Mouse (Mus musculus): ENCODE measurements around the gene Slc36a3. TPM values are rescaled to one million over a fixed set of nuclear protein-coding genes. Genes with fewer than 3 reads are reported as not detected.
"Not testable (repeated sequence)": the region's sequence is repeated elsewhere in the genome, so short reads cannot be mapped to it uniquely, and the experiment has no call there.

Gene Slc36a3
- polyA plus RNA-seq, 1 experiment from 2014 or later, result not detected

- H3K4me1 ChIP-seq (replicated peaks; ENCODE audit: control insufficient read depth, insufficient read depth, low read length), result no peaks in the 10 kb centered on the region
- no peak overlapping the region for H3K9ac ChIP-seq
- H3K36me3 ChIP-seq (replicated peaks; ENCODE audit: control insufficient read depth, insufficient read depth), result no peaks in the 10 kb centered on the region
- no peak for ATAC-seq (ENCODE audit: low FRiP score)
- WGBS, result 86% methylated on average over 2 of the region's 2 CpGs
- no peak overlapping the region for H3K27ac ChIP-seq
- no peak for DNase-seq (ENCODE audit: low spot score)
- H3K27me3 ChIP-seq (ENCODE audit: control insufficient read depth, insufficient read depth, low read length), result no peaks in the 10 kb centered on the region
- H3K9me3 ChIP-seq (ENCODE audit: control insufficient read depth, low read length), result no peaks in the 10 kb centered on the region
- H3K4me2 ChIP-seq (replicated peaks), result no peak overlapping the region
- no peak overlapping the region for H3K4me3 ChIP-seq (replicated peaks; ENCODE audit: low read length)
Observed at GRCm38 (mm10) chr11:55117031-55117430, 34.5 kb downstream of the Slc36a3 start.

DNA sequence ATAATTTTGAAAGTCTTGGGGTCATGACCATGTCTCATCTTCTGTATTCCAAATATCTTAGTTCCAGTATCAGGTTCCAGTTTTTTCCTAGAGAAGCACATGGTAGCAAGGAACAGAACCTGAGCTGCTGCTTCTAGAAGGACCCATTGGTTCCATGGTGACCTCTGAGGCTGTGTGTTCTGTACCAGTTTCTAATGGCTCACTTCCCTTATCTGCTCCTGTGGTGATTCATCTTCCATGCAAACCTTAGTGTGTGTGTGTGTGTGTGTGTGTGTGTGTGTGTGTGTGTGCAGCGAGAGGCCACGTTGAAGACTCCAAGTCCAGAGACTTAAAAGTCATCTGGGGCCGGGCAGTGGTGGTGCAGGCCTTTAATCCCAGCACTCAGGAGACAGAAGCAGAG is 35.5 kb downstream of the Slc36a3 start:
- no peaks in the 10 kb centered on the region for H3K4me1 ChIP-seq (replicated peaks; ENCODE audit: control insufficient read depth, insufficient read depth, low read length)
- H3K9me3 ChIP-seq (ENCODE audit: control insufficient read depth, low read length), result no peaks in the 10 kb centered on the region
- no peak overlapping the region for H3K4me3 ChIP-seq (replicated peaks; ENCODE audit: low read length)
- ATAC-seq (ENCODE audit: low FRiP score), result no peak
- H3K4me2 ChIP-seq (replicated peaks), result no peak overlapping the region
- no peak overlapping the region for H3K27ac ChIP-seq
- 94% methylated on average over 3 of the region's 3 CpGs for WGBS
- no peaks in the 10 kb centered on the region for H3K36me3 ChIP-seq (replicated peaks; ENCODE audit: control insufficient read depth, insufficient read depth)
- no peak overlapping the region for H3K9ac ChIP-seq
- H3K27me3 ChIP-seq (ENCODE audit: control insufficient read depth, insufficient read depth, low read length), result no peaks in the 10 kb centered on the region
- no peak for DNase-seq (ENCODE audit: low spot score)

- Histone ChIP-seq H3K4me2 (replicated peaks) (no peak overlapping the region), H3K9me3 (ENCODE audit: control insufficient read depth, low read length) (no peaks in the 10 kb centered on the region), H3K36me3 (replicated peaks; ENCODE audit: control insufficient read depth, insufficient read depth) (no peaks in the 10 kb centered on the region), H3K27me3 (ENCODE audit: control insufficient read depth, insufficient read depth, low read length) (no peaks in the 10 kb centered on the region), H3K4me1 (replicated peaks; ENCODE audit: control insufficient read depth, insufficient read depth, low read length) (no peaks in the 10 kb centered on the region), H3K9ac (no peak overlapping the region), H3K27ac (no peak overlapping the region), H3K4me3 (replicated peaks; ENCODE audit: low read length) (no peak overlapping the region)
- ATAC-seq (ENCODE audit: low FRiP score) (no peak), DNase-seq (ENCODE audit: low spot score) (no peak)
- WGBS, result 90% methylated on average over 2 of the region's 2 CpGs
Observed at GRCm38 (mm10) chr11:55114291-55114690, 37.2 kb downstream of the Slc36a3 start.

GRCm38 (mm10) chr11:55113861-55114250 is 37.7 kb downstream of the Slc36a3 start:
- ATAC-seq (ENCODE audit: low FRiP score); H3K27ac ChIP-seq: not testable (repeated sequence)
- WGBS, result 42% methylated on average over 4 of the region's 4 CpGs

GRCm38 (mm10) chr11:55113209-55113860 is 38.2 kb downstream of the Slc36a3 start:
- Histone ChIP-seq H3K27me3 (ENCODE audit: control insufficient read depth, insufficient read depth, low read length) (no peaks in the 10 kb centered on the region), H3K9ac (no peak overlapping the region), H3K4me2 (replicated peaks) (no peak overlapping the region), H3K4me1 (replicated peaks; ENCODE audit: control insufficient read depth, insufficient read depth, low read length) (no peaks in the 10 kb centered on the region), H3K4me3 (replicated peaks; ENCODE audit: low read length) (no peak overlapping the region), H3K27ac (no peak overlapping the region), H3K36me3 (replicated peaks; ENCODE audit: control insufficient read depth, insufficient read depth) (no peaks in the 10 kb centered on the region; the same call in 1 of the 2 replicates), H3K9me3 (ENCODE audit: control insufficient read depth, low read length) (no peaks in the 10 kb centered on the region)
- ATAC-seq (ENCODE audit: low FRiP score) (no peak), DNase-seq (ENCODE audit: low spot score) (no peak)
- 64% methylated on average over 7 of the region's 7 CpGs for WGBS

More at GRCm38 (mm10) chr11:55113861-55114250, 37.7 kb downstream of the Slc36a3 start:
- not testable (repeated sequence) for H3K9ac ChIP-seq; H3K9me3 ChIP-seq (ENCODE audit: control insufficient read depth, low read length); DNase-seq (ENCODE audit: low spot score); H3K4me1 ChIP-seq (replicated peaks; ENCODE audit: control insufficient read depth, insufficient read depth, low read length); H3K36me3 ChIP-seq (replicated peaks; ENCODE audit: control insufficient read depth, insufficient read depth); H3K4me2 ChIP-seq (replicated peaks); H3K4me3 ChIP-seq (replicated peaks; ENCODE audit: low read length); H3K27me3 ChIP-seq (ENCODE audit: control insufficient read depth, insufficient read depth, low read length)

DNA sequence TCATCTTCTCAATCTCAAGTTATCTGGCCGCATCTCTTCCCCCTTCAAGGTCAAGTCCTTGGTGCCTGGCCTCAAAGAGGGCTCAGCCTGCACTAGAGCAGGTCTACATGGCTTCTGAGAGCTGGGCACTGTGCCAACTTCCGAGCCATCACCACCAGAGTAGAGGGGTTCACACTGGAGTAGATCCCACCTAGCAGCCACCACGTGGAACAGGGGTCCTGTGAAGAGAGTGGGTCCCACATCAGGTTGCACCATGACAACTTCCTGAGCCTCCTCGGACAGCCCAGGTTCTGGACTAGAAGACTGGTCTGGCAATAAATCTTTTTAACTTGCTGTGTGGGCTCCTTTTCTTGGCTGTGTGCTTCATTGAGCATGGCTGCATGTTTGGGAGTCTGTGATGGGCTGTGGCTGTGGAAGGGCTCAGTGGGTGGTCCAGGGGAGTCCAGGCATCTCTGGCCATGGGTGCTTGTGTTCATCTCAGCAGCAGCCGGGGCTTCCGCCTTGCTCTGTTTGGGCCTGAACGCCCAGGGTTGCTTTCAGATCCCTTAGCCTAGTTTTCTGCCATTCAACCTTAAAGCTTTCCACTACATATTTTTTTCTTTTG is 40.8 kb downstream of the Slc36a3 start:
- H3K4me3 ChIP-seq (replicated peaks; ENCODE audit: low read length), result no peak overlapping the region
- ATAC-seq (ENCODE audit: low FRiP score) (no peak), DNase-seq (ENCODE audit: low spot score) (no peak)
- no peaks in the 10 kb centered on the region for H3K9me3 ChIP-seq (ENCODE audit: control insufficient read depth, low read length)
- 83% methylated on average over 7 of the region's 7 CpGs for whole genome bisulfite sequencing
- no peak overlapping the region for H3K4me2 ChIP-seq (replicated peaks)
- no peaks in the 10 kb centered on the region for H3K27me3 ChIP-seq (ENCODE audit: control insufficient read depth, insufficient read depth, low read length)
- H3K27ac ChIP-seq, result no peak overlapping the region
- H3K4me1 ChIP-seq (replicated peaks; ENCODE audit: control insufficient read depth, insufficient read depth, low read length), result no peaks in the 10 kb centered on the region
- H3K9ac ChIP-seq, result no peak overlapping the region
- H3K36me3 ChIP-seq (replicated peaks; ENCODE audit: control insufficient read depth, insufficient read depth), result peaks cover 7% of the 10 kb centered on the region

DNA sequence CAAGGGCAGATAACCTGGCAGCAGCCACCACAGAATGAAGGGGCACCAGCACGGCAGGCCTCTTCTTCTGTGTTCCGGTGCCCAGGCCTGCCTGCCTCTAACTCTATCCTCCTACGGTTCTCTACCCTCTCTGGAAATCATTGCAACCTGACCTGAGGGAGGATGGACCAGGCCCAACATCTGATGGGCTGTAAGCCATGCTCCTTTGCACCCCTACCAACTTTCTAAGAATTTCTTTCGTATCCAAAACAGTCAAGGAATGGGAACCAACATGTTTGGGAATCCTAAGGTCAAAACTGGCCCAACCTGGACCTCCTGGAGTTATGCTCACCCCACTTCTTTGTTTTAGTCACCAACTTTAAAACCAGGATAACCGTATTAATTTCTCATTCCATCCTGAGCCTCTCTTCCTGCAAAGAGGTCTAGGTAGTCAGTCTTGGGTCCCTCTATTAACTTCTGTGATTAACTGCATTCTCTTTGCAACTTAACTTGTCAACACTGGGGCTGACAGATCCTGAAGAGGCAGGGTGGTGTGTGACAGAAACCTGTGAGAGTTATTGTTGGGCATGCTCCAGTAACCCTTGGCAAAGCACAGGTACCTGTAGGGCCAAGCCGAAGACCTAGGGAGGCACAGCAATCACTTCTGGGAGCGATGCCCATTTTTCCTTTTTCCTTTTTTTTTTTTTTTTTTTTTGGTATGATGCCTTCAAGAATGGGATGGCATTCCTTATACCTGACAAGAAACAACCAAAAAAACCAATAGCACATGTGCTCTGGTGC is 41.8 kb downstream of the Slc36a3 start:
- no peak overlapping the region for H3K9ac ChIP-seq
- no peak overlapping the region for H3K4me2 ChIP-seq (replicated peaks)
- ATAC-seq (ENCODE audit: low FRiP score) (no peak), DNase-seq (ENCODE audit: low spot score) (no peak)
- H3K4me1 ChIP-seq (replicated peaks; ENCODE audit: control insufficient read depth, insufficient read depth, low read length), result no peaks in the 10 kb centered on the region
- H3K27ac ChIP-seq, result no peak overlapping the region
- WGBS, result 93% methylated on average over 7 of the region's 7 CpGs
- H3K27me3 ChIP-seq (ENCODE audit: control insufficient read depth, insufficient read depth, low read length), result no peaks in the 10 kb centered on the region
- peaks cover 7% of the 10 kb centered on the region for H3K36me3 ChIP-seq (replicated peaks; ENCODE audit: control insufficient read depth, insufficient read depth)
- H3K4me3 ChIP-seq (replicated peaks; ENCODE audit: low read length), result no peak overlapping the region
- H3K9me3 ChIP-seq (ENCODE audit: control insufficient read depth, low read length), result no peaks in the 10 kb centered on the region

- WGBS, result 100% methylated on average over 1 of the region's 1 CpGs
- Histone ChIP-seq H3K4me3 (replicated peaks; ENCODE audit: low read length) (no peak overlapping the region), H3K4me1 (replicated peaks; ENCODE audit: control insufficient read depth, insufficient read depth, low read length) (no peaks in the 10 kb centered on the region), H3K4me2 (replicated peaks) (no peak overlapping the region), H3K36me3 (replicated peaks; ENCODE audit: control insufficient read depth, insufficient read depth) (peaks cover 7% of the 10 kb centered on the region), H3K27ac (no peak overlapping the region), H3K9me3 (ENCODE audit: control insufficient read depth, low read length) (no peaks in the 10 kb centered on the region), H3K27me3 (ENCODE audit: control insufficient read depth, insufficient read depth, low read length) (no peaks in the 10 kb centered on the region), H3K9ac (no peak overlapping the region)
- ATAC-seq (ENCODE audit: low FRiP score) (no peak), DNase-seq (ENCODE audit: low spot score) (no peak)
Observed at GRCm38 (mm10) chr11:55106636-55107035, 44.9 kb downstream of the Slc36a3 start.

GRCm38 (mm10) chr11:55105389-55105788 is 46.1 kb downstream of the Slc36a3 start:
- H3K4me3 ChIP-seq (replicated peaks; ENCODE audit: low read length), result no peak overlapping the region
- H3K27me3 ChIP-seq (ENCODE audit: control insufficient read depth, insufficient read depth, low read length), result no peaks in the 10 kb centered on the region
- H3K9ac ChIP-seq, result no peak overlapping the region
- no peaks in the 10 kb centered on the region for H3K9me3 ChIP-seq (ENCODE audit: control insufficient read depth, low read length)
- no peak for ATAC-seq (ENCODE audit: low FRiP score)
- peaks cover 7% of the 10 kb centered on the region for H3K36me3 ChIP-seq (replicated peaks; ENCODE audit: control insufficient read depth, insufficient read depth)
- WGBS, result 89% methylated on average over 4 of the region's 4 CpGs
- no peak overlapping the region for H3K4me2 ChIP-seq (replicated peaks)
- no peak for DNase-seq (ENCODE audit: low spot score)
- H3K27ac ChIP-seq, result no peak overlapping the region
- H3K4me1 ChIP-seq (replicated peaks; ENCODE audit: control insufficient read depth, insufficient read depth, low read length), result no peaks in the 10 kb centered on the region
